Mouse (Mus musculus) T-helper 1 cell (primary cell): ENCODE data around the gene P2rx3.

Source experiments
- in situ Hi-C: fragments of 300-600 bp; cut with MboI, MseI; formaldehyde crosslinking; loops from one replicate; pipeline ENCODE4 v1.15.1; 2025; ENCODE audit warnings: high pct_unique_total_duplicates

Gene P2rx3

GRCm38 (mm10) chr2:85037047-85038026 lies at the start of gene P2rx3, which contains the start of gene Ssrp1:
Gene P2rx3 (minus strand): TSS chr2:85037462.
Gene Ssrp1 (plus strand): TSS chr2:85037234.
- in situ Hi-C loops: loop anchor here (25.0 kb wide), 1 partner anchor 1375 kb away; no protein-coding TSS in a partner anchor

GRCm38 (mm10) chr2:85073751-85074150 lies 36.5 kb upstream of the P2rx3 start:
- in situ Hi-C loops: no loop called here

- in situ Hi-C loops: no loop called here
Observed at GRCm38 (mm10) chr2:85071921-85072320, 34.7 kb upstream of the P2rx3 start.

GRCm38 (mm10) chr2:85070086-85070485 lies 32.8 kb upstream of the P2rx3 start:
- in situ Hi-C loops: no loop called here

- in situ Hi-C loops: no loop called here
Observed at GRCm38 (mm10) chr2:85068626-85069025, 31.4 kb upstream of the P2rx3 start.

GRCm38 (mm10) chr2:85067903-85068625 lies 30.8 kb upstream of the P2rx3 start:
- in situ Hi-C loops: no loop called here

- in situ Hi-C loops: no loop called here
Observed at GRCm38 (mm10) chr2:85066937-85067336, 29.7 kb upstream of the P2rx3 start.

- in situ Hi-C loops: no loop called here
Observed at GRCm38 (mm10) chr2:85065141-85065875, 28.0 kb upstream of the P2rx3 start.

- in situ Hi-C loops: no loop called here
Observed at GRCm38 (mm10) chr2:85061107-85061541, 23.9 kb upstream of the P2rx3 start.

GRCm38 (mm10) chr2:85060591-85061060 lies 23.4 kb upstream of the P2rx3 start:
- in situ Hi-C loops: no loop called here

- in situ Hi-C loops: loop anchor here (5.0 kb wide), 1 partner anchor 48 kb away; no protein-coding TSS in a partner anchor
Observed at GRCm38 (mm10) chr2:85059677-85060076, 22.4 kb upstream of the P2rx3 start.

GRCm38 (mm10) chr2:85056711-85057110 lies 19.4 kb upstream of the P2rx3 start:
- in situ Hi-C loops: loop anchor here (5.0 kb wide), 1 partner anchor 51 kb away; no protein-coding TSS in a partner anchor

- in situ Hi-C loops: no loop called here
Observed at GRCm38 (mm10) chr2:85053192-85053816, 16.0 kb upstream of the P2rx3 start.

GRCm38 (mm10) chr2:85050746-85051145 lies 13.5 kb upstream of the P2rx3 start:
- in situ Hi-C loops: no loop called here

GRCm38 (mm10) chr2:85050001-85050634 lies 12.9 kb upstream of the P2rx3 start:
- in situ Hi-C loops: no loop called here

- in situ Hi-C loops: loop anchor here (25.0 kb wide), 1 partner anchor 1387 kb away; no protein-coding TSS in a partner anchor
Observed at GRCm38 (mm10) chr2:85049277-85049676, 12.0 kb upstream of the P2rx3 start.

- in situ Hi-C loops: loop anchor here (25.0 kb wide), 1 partner anchor 1386 kb away; no protein-coding TSS in a partner anchor
Observed at GRCm38 (mm10) chr2:85048168-85048751, 11.0 kb upstream of the P2rx3 start.

GRCm38 (mm10) chr2:85047596-85048167 lies 10.4 kb upstream of the P2rx3 start, which contains the start of gene Tnks1bp1:
Gene Tnks1bp1 (plus strand): TSS chr2:85048022.
- in situ Hi-C loops: loop anchor here (25.0 kb wide), 1 partner anchor 1385 kb away; no protein-coding TSS in a partner anchor

GRCm38 (mm10) chr2:85047081-85047480 lies 9.8 kb upstream of the P2rx3 start:
- in situ Hi-C loops: loop anchor here (25.0 kb wide), 1 partner anchor 1385 kb away; no protein-coding TSS in a partner anchor
